Mouse (Mus musculus) spleen, postnatal 10 days (tissue): ENCODE results near the gene Abhd12.
A peak's percentile ranks its signal among the peaks of the same experiment; 100 is the strongest.

ENCODE experiments used
- DNase-seq, 2 experiments: peaks; one replicate each; pipeline ENCODE4 v3.0.0; 2021 to 2022; ENCODE audit warnings: low spot score in 2 of 2

Abhd12 gene

DNA sequence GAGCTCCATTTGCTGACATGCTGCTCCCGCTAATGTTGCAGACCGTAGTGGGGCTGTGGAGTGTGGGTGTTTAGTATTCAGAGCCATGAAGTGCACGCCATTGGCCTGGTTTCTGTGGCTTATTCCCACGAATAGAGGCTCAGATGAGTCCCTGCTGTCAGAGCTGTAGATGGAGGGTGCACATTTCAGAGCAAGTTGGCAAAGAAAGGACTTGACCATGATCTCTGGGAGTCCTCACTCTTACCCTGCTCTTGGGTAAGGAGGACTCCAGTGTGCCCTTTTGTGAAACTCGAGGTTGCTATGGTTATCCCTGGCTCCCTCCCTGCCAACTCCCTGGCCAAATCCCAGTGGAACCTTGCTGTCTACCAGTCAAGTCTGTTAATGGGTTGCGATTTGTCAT, 96.2 kb downstream of the Abhd12 start:
- DNase-seq = no peak

DNA sequence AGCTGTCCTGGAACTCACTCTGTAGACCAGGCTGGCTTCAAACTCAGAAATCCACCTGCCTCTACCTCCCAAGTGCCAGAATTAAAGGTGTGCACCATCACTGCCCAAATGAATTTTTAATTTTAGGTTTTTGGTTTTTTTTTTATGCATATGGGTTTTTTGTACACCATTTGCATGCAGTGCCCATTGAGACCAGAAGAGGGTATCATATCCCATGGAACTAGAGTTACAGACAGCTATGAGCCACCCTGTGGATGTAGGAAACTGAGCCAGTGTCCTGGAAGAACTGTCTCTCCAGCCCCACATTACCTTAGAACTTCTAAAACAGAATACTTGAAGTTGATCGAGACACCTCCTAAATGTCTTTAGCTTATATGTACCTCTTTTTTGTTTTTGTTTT, 101.5 kb downstream of the Abhd12 start:
- DNase-seq = peak in 1 of 2 experiments; percentile 45

GRCm38 (mm10) chr2:150800616-150801015, 103.9 kb downstream of the Abhd12 start:
- DNase-seq = no peak

- DNase-seq = no peak
These were observed 106.5 kb downstream of the Abhd12 start for GRCm38 (mm10) chr2:150798084-150798483.

DNA sequence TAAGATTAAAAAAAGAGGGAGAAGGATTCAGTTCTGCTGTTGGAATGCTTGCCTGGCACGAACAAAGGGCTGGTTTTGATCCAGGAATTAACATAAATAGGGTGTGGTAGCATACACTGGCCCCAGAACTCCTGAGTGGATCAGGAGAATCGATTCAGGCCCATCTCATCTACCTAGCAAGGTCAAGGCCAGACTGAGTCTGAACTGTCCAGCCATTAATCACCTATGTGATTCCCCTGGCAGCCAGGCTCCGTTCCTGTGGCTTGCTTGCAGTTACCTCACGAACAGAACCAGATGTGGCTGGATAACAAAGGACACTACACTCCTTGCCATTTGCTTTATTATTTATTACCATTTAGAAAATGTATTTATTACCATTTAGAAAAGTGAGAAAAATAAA, 111.2 kb downstream of the Abhd12 start:
- no peak for DNase-seq

GRCm38 (mm10) chr2:150788768-150789550, 115.6 kb downstream of the Abhd12 start:
- no peak for DNase-seq

- no peak for DNase-seq
These were observed 117.2 kb downstream of the Abhd12 start for GRCm38 (mm10) chr2:150787234-150787771.

DNA sequence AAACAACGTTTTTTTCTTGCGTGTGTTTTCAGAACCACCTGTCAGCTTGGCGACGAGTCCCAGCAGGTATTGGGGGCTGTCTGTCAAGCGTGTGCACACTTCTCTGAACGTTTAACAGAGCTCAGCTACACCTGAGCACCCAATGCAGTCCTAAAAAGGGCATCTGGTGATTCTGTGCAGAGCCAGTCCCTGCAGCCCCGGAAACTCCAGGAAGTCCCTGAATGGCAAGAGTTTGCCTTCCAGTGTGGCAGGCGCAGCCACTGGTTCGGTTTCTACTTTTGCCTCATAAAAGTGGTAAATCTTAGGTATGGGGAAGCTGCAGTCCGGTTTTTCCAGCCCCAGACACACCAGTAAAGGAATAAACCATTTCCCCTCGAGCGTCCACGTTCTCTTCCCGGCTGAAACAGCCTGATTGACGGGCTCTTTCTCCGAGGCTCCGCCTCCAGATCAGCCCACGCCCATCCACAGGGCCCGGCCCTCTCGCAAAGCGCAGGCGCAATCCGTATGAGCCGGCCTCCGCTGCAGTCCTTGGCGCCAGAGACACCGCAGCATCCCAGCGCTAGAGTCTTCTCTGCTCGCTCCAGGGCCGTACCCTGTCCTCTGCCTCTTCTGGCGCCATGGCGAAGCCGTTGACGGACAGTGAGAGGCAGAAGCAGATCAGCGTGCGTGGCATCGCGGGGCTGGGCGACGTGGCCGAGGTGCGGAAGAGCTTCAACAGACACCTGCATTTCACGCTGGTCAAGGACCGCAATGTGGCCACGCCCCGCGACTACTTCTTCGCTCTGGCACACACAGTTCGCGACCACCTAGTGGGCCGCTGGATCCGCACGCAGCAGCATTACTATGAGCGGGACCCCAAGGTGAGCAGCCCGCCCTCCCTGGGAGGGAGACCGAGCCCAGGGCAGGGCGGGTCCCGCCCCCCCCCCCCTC, 118.0 kb downstream of the Abhd12 start, which contains the start of gene Pygb:
Gene Pygb (plus strand): TSS at position 485 of the 930 bp plus-strand sequence.
- DNase-seq = peak; percentile 68 to 87

- no peak for DNase-seq
These were observed 121.7 kb downstream of the Abhd12 start for GRCm38 (mm10) chr2:150782801-150783200.
